ENCODE assay signal across 9 mouse cellular contexts in the genomic region with DNA sequence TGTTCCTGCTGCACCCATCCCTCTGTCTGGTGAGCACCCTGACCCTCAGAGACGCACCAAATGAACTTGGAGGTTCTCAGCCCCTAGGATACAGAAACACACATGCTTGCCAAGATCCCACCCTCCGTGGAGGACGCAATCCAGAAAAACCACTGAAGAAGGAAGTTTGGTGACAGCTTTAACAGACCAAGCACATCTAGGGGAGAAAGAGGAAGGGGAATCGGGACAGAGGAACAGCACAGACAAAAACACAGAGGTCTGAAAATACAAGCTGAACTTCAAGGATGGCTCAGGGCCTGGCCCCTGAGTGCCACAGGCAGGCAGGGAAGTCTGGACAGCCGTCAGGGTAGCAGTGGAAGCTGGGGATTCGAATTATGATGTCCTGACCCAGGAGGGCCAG. TPM values are rescaled to one million over a fixed set of nuclear protein-coding genes. Genes with fewer than 3 reads are reported as not detected.
A peak's percentile ranks its signal among the peaks of the same experiment; 100 is the strongest.
DNase-seq lines count a peak whose midpoint lies in the region; ATAC-seq and TF ChIP-seq lines count a peak whose summit lies in the region.
"Had no signal": no experiment of that assay in that cellular context is flagged by ENCODE, and none has a peak within 500 bp of the region (broad histone marks: within the 10 kb centered on the region; RNA-seq: fewer than 3 reads in every experiment).

No protein-coding gene starts in this region.

- H3K27me3 ChIP-seq in midbrain, embryonic 10.5 days (ENCODE audit: low read depth, poor library complexity, severe bottlenecking), result no peaks in the 10 kb centered on the region
- no peaks in the 10 kb centered on the region for H3K27me3 ChIP-seq in midbrain, embryonic 14.5 days (ENCODE audit: control insufficient read depth, insufficient read depth, low read length)
- no peaks in the 10 kb centered on the region for H3K27me3 ChIP-seq in intestine, postnatal 0 days (replicated peaks; ENCODE audit: control insufficient read depth, insufficient read depth, low read length)
- H3K27me3 ChIP-seq in myocyte (ENCODE audit: control insufficient read depth, insufficient read depth, insufficient read length), result no peaks in the 10 kb centered on the region
- H3K27me3 ChIP-seq: hindbrain, embryonic 15.5 days had no signal

- TF ChIP-seq POLR2A in embryonic fibroblast, embryonic 13.5 days (IDR thresholded peaks at IDR 0.05; ENCODE audit: low read depth, low read length), result no peak
- no peak for TF ChIP-seq POLR2A in myocyte (IDR thresholded peaks at IDR 0.05; ENCODE audit: insufficient read length, low read depth)

- WGBS in midbrain, embryonic 10.5 days, result 88% methylated on average over 6 of the region's 6 CpGs
- WGBS in midbrain, embryonic 14.5 days, result 84% methylated on average over 6 of the region's 6 CpGs
- 64% methylated on average over 6 of the region's 6 CpGs for WGBS in intestine, postnatal 0 days

- no peaks in the 10 kb centered on the region for H3K9me3 ChIP-seq in midbrain, embryonic 10.5 days (replicated peaks)
- H3K9me3 ChIP-seq in midbrain, embryonic 14.5 days (ENCODE audit: control insufficient read depth, low read length), result no peaks in the 10 kb centered on the region
- no peaks in the 10 kb centered on the region for H3K9me3 ChIP-seq in intestine, postnatal 0 days (ENCODE audit: control insufficient read depth)
- H3K9me3 ChIP-seq: hindbrain, embryonic 15.5 days had no signal

- peaks cover 20% of the 10 kb centered on the region for H3K79me2 ChIP-seq in myocyte (ENCODE audit: control insufficient read depth, insufficient read depth)

- peak overlapping the region; percentile 89; the same call in 1 of the 2 replicates for H3K27ac ChIP-seq in midbrain, embryonic 10.5 days (replicated peaks)
- no peak overlapping the region for H3K27ac ChIP-seq in midbrain, embryonic 14.5 days (replicated peaks; ENCODE audit: low read depth, low read length)
- peak overlapping the region; percentile 17 for H3K27ac ChIP-seq in embryonic fibroblast, embryonic 13.5 days (ENCODE audit: insufficient read depth, low read length)
- peak overlapping the region; percentile 21 for H3K27ac ChIP-seq in intestine, postnatal 0 days (ENCODE audit: low read depth, low read length)
- H3K27ac ChIP-seq: hindbrain, embryonic 15.5 days had no signal

- no peak for ATAC-seq in midbrain, embryonic 14.5 days (ENCODE audit: low FRiP score, low TSS enrichment)
- no peak for ATAC-seq in intestine, postnatal 0 days

- H3K9ac ChIP-seq in midbrain, embryonic 14.5 days (replicated peaks; ENCODE audit: low read length), result no peak overlapping the region
- no peak overlapping the region for H3K9ac ChIP-seq in intestine, postnatal 0 days (ENCODE audit: low read depth, low read length)
- H3K9ac ChIP-seq: hindbrain, embryonic 15.5 days had no signal

- H3K36me3 ChIP-seq in midbrain, embryonic 10.5 days, result peaks cover 9% of the 10 kb centered on the region
- H3K36me3 ChIP-seq in midbrain, embryonic 14.5 days (ENCODE audit: control insufficient read depth, insufficient read depth, low read length), result no peaks in the 10 kb centered on the region
- no peaks in the 10 kb centered on the region for H3K36me3 ChIP-seq in intestine, postnatal 0 days (ENCODE audit: control insufficient read depth, insufficient read depth)
- no peaks in the 10 kb centered on the region for H3K36me3 ChIP-seq in myocyte (ENCODE audit: control insufficient read depth, insufficient read depth)
- H3K36me3 ChIP-seq: hindbrain, embryonic 15.5 days had no signal

- no peak overlapping the region for H3K4me3 ChIP-seq in midbrain, embryonic 10.5 days
- no peak overlapping the region for H3K4me3 ChIP-seq in midbrain, embryonic 14.5 days (replicated peaks; ENCODE audit: low read depth, low read length)
- H3K4me3 ChIP-seq in embryonic fibroblast, embryonic 13.5 days (ENCODE audit: insufficient read depth, low read length), result no peak overlapping the region
- H3K4me3 ChIP-seq in intestine, postnatal 0 days (ENCODE audit: low read depth, low read length), result no peak overlapping the region
- H3K4me3 ChIP-seq in myocyte, result no peak overlapping the region
- H3K4me3 ChIP-seq: hindbrain, embryonic 15.5 days had no signal

- DNase-seq in midbrain, embryonic 10.5 days (ENCODE audit: low spot score), result no peak
- DNase-seq in midbrain, embryonic 14.5 days, result no peak
- DNase-seq in testis, postnatal 14 days (ENCODE audit: low spot score), result no peak
- no peak for DNase-seq in layer of hippocampus, postnatal 36 days
- DNase-seq: cerebellum, postnatal 36 days had no signal

- H3K4me2 ChIP-seq in midbrain, embryonic 14.5 days (ENCODE audit: low read length), result no peak overlapping the region
- no peak overlapping the region for H3K4me2 ChIP-seq in intestine, postnatal 0 days (replicated peaks; ENCODE audit: low read depth)
- H3K4me2 ChIP-seq in myocyte (ENCODE audit: low read depth), result peak overlapping the region; percentile 90

- TF ChIP-seq CTCF in embryonic fibroblast, embryonic 13.5 days (IDR thresholded peaks at IDR 0.05; ENCODE audit: borderline replicate concordance, insufficient read depth, low read length), result no peak
- no peak for TF ChIP-seq CTCF in intestine, postnatal 0 days (IDR thresholded peaks at IDR 0.05; ENCODE audit: low read depth)

- H3ac ChIP-seq in myocyte (ENCODE audit: control insufficient read depth, insufficient read length), result no peak overlapping the region

- H3K4me1 ChIP-seq in midbrain, embryonic 10.5 days, result peaks cover 73% of the 10 kb centered on the region
- H3K4me1 ChIP-seq in midbrain, embryonic 14.5 days (ENCODE audit: control insufficient read depth, insufficient read depth, low read length), result peaks cover 32% of the 10 kb centered on the region
- H3K4me1 ChIP-seq in embryonic fibroblast, embryonic 13.5 days (ENCODE audit: control insufficient read depth, insufficient read depth, low read length), result peaks cover 29% of the 10 kb centered on the region
- peaks cover 2% of the 10 kb centered on the region; the same call in 1 of the 2 replicates for H3K4me1 ChIP-seq in intestine, postnatal 0 days (replicated peaks; ENCODE audit: control insufficient read depth, insufficient read depth, low read length)

TF ChIP-seq in myocyte, 11 proteins besides CTCF, POLR2A, EP300 and RAD21:
- TF ChIP-seq MAX (IDR thresholded peaks at IDR 0.05; ENCODE audit: low read depth), result no peak
- TF ChIP-seq SRF (IDR thresholded peaks at IDR 0.05; ENCODE audit: control insufficient read depth, insufficient read length, low read depth), result no peak
- no peak for TF ChIP-seq MYOG (IDR thresholded peaks at IDR 0.05; ENCODE audit: control insufficient read depth in 1 of 3, insufficient read depth in 1 of 3, insufficient read length in 2 of 3, low read depth in 2 of 3)
- TF ChIP-seq MYOD1 (IDR thresholded peaks at IDR 0.05; ENCODE audit: control insufficient read depth in 1 of 3, insufficient read length in 2 of 3, low read depth in 2 of 3), result no peak
- no peak for TF ChIP-seq TCF12 (IDR thresholded peaks at IDR 0.05; ENCODE audit: insufficient read depth, poor library complexity, severe bottlenecking)
- no peak for TF ChIP-seq E2F4 (IDR thresholded peaks at IDR 0.05; ENCODE audit: insufficient read depth)
- no peak for TF ChIP-seq POLR2AphosphoS2 (IDR thresholded peaks at IDR 0.05; ENCODE audit: insufficient read length, low read depth)
- TF ChIP-seq TCF3 (IDR thresholded peaks at IDR 0.05; ENCODE audit: insufficient read length, low read depth), result no peak

RNA-seq across cellular contexts. Expression of a gene that starts 1.5 kb away (rescaled TPM):
- 12.8 and 17.3 TPM in 2 replicates for polyA plus RNA-seq in midbrain, embryonic 10.5 days (2016; fragmentation: Nextera tagmentation; extraction: Ambion mirVana)
- polyA plus RNA-seq in midbrain, embryonic 14.5 days (2014; fragmentation: Nextera tagmentation; extraction: Ambion mirVana), result 3.0 and 6.1 TPM in 2 replicates
- polyA plus RNA-seq in embryonic fibroblast, embryonic 13.5 days (2011; ENCODE audit: insufficient read length, low read depth, missing spikeins), result 4.0 and 6.7 TPM in 2 replicates
- polyA plus RNA-seq in intestine, postnatal 0 days (2015; fragmentation: Nextera tagmentation; extraction: Ambion mirVana), result 1.4 and 1.6 TPM in 2 replicates
- polyA plus RNA-seq in myocyte (2012; fragmentation: generic; extraction: Trizol), result 5.6 TPM
- total RNA-seq in layer of hippocampus, postnatal 36 days (2021), result 1 to 10 TPM; 2.8 to 3.0 TPM

RNA-seq across cellular contexts. Expression of a gene that starts 39.4 kb away (rescaled TPM):
- polyA plus RNA-seq in midbrain, embryonic 10.5 days (2016; fragmentation: Nextera tagmentation; extraction: Ambion mirVana), result not detected in 2 replicates
- not detected in 2 replicates for polyA plus RNA-seq in midbrain, embryonic 14.5 days (2014; fragmentation: Nextera tagmentation; extraction: Ambion mirVana)
- not detected in 2 replicates for polyA plus RNA-seq in embryonic fibroblast, embryonic 13.5 days (2011; ENCODE audit: insufficient read length, low read depth, missing spikeins)
- not detected in 2 replicates for polyA plus RNA-seq in intestine, postnatal 0 days (2015; fragmentation: Nextera tagmentation; extraction: Ambion mirVana)
- polyA plus RNA-seq in myocyte (2012; fragmentation: generic; extraction: Trizol), result not detected
- total RNA-seq in layer of hippocampus, postnatal 36 days (2021), result not detected
- polyA plus RNA-seq: hindbrain, embryonic 15.5 days had no signal

RNA-seq across cellular contexts. Expression of a gene that starts 45.7 kb away (rescaled TPM):
- polyA plus RNA-seq in midbrain, embryonic 10.5 days (2016; fragmentation: Nextera tagmentation; extraction: Ambion mirVana), result not detected in 2 replicates
- not detected in 2 replicates for polyA plus RNA-seq in midbrain, embryonic 14.5 days (2014; fragmentation: Nextera tagmentation; extraction: Ambion mirVana)
- not detected in 2 replicates for polyA plus RNA-seq in embryonic fibroblast, embryonic 13.5 days (2011; ENCODE audit: insufficient read length, low read depth, missing spikeins)
- polyA plus RNA-seq in intestine, postnatal 0 days (2015; fragmentation: Nextera tagmentation; extraction: Ambion mirVana), result not detected in 2 replicates
- 0.07 TPM for polyA plus RNA-seq in myocyte (2012; fragmentation: generic; extraction: Trizol)
- not detected for total RNA-seq in layer of hippocampus, postnatal 36 days (2021)
- polyA plus RNA-seq: hindbrain, embryonic 15.5 days had no signal

RNA-seq across cellular contexts. Expression of a gene that starts 57.3 kb away (rescaled TPM):
- not detected in 2 replicates for polyA plus RNA-seq in midbrain, embryonic 10.5 days (2016; fragmentation: Nextera tagmentation; extraction: Ambion mirVana)
- polyA plus RNA-seq in midbrain, embryonic 14.5 days (2014; fragmentation: Nextera tagmentation; extraction: Ambion mirVana), result not detected in 2 replicates
- not detected in 2 replicates for polyA plus RNA-seq in embryonic fibroblast, embryonic 13.5 days (2011; ENCODE audit: insufficient read length, low read depth, missing spikeins)
- not detected in 2 replicates for polyA plus RNA-seq in intestine, postnatal 0 days (2015; fragmentation: Nextera tagmentation; extraction: Ambion mirVana)
- not detected for polyA plus RNA-seq in myocyte (2012; fragmentation: generic; extraction: Trizol)
- total RNA-seq in layer of hippocampus, postnatal 36 days (2021), result not detected
- polyA plus RNA-seq: hindbrain, embryonic 15.5 days had no signal
